Comparison of ENCODE assay signal across 10 mouse cellular contexts in the genomic region with DNA sequence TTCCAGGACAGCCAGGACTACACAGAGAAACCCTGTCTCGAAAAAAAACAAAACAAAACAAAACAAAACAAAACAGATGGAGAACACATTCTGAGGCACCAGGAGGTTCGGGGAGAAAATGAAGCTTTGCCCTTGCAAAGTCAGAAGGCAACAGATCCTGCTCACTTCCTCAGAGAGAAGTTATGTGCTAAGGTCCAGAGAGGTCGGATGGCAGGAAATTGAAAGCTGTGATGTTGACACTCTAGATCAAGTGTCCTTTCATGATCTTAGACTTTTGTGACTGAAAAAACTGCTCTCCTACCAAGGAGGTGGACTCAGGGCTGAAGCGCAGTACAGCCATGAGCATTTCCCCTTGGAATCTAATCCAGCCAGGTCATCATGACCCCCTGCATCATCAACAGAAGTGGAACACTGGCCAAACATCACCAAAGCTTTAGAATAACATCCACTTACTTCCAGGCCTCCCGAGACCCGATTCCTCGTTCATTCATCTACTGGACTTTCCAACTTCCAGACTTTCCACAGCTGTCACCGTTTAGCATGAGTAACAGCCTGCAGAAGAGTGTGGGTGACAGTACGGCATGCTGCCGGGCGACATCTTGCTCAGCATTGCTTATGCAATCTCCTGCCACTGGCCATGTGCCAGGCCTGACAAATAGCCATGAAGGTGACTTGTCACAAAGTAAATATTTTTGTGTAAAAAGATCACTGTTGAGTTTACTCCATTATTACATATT.
A peak's percentile ranks its signal among the peaks of the same experiment; 100 is the strongest.
DNase-seq lines count a peak whose midpoint lies in the region; ATAC-seq lines count a peak whose summit lies in the region.
"Had no signal": no experiment of that assay in that cellular context is flagged by ENCODE, and none has a peak within 500 bp of the region (broad histone marks: within the 10 kb centered on the region; RNA-seq: fewer than 3 reads in every experiment).

No protein-coding gene starts in this region.

- WGBS in midbrain, embryonic 14.5 days, result 87% methylated on average over 11 of the region's 11 CpGs
- WGBS in forebrain, embryonic 12.5 days, result 85% methylated on average over 11 of the region's 11 CpGs

- no peaks in the 10 kb centered on the region for H3K27me3 ChIP-seq in midbrain, embryonic 14.5 days (ENCODE audit: control insufficient read depth, insufficient read depth, low read length)
- H3K27me3 ChIP-seq in forebrain, embryonic 12.5 days, result no peaks in the 10 kb centered on the region
- H3K27me3 ChIP-seq: embryonic facial prominence, embryonic 15.5 days; liver, embryonic 13.5 days had no signal

- H3K27ac ChIP-seq in midbrain, embryonic 14.5 days (replicated peaks; ENCODE audit: low read depth, low read length), result no peak overlapping the region
- no peak overlapping the region for H3K27ac ChIP-seq in forebrain, embryonic 12.5 days
- H3K27ac ChIP-seq: embryonic facial prominence, embryonic 15.5 days; liver, embryonic 13.5 days had no signal

- intact Hi-C loops in left cerebral cortex, postnatal 4 days (cut with DNase I), result no loop called here

- no peak overlapping the region for H3K9ac ChIP-seq in midbrain, embryonic 14.5 days (replicated peaks; ENCODE audit: low read length)
- no peak overlapping the region for H3K9ac ChIP-seq in forebrain, embryonic 12.5 days
- H3K9ac ChIP-seq: embryonic facial prominence, embryonic 15.5 days; liver, embryonic 13.5 days had no signal

- H3K9me3 ChIP-seq in midbrain, embryonic 14.5 days (ENCODE audit: control insufficient read depth, low read length), result no peaks in the 10 kb centered on the region
- H3K9me3 ChIP-seq in forebrain, embryonic 12.5 days, result no peaks in the 10 kb centered on the region
- H3K9me3 ChIP-seq: embryonic facial prominence, embryonic 15.5 days; liver, embryonic 13.5 days had no signal

- peak; percentile 39 to 58 for DNase-seq in left cerebral cortex, adult 18-20 months (ENCODE audit: low spot score in 2 of 2)
- DNase-seq in left cerebral cortex, adult 11 months (ENCODE audit: low spot score), result no peak
- DNase-seq in cerebellum, adult 8-10 months, result peak; percentile 44
- DNase-seq in kidney, adult 8-10 months, result peak; percentile 3 to 9
- peak; percentile 37 for DNase-seq in left cerebral cortex, postnatal 4 days
- DNase-seq in urinary bladder, postnatal 25 days (ENCODE audit: low spot score), result peak; percentile 51
- DNase-seq in midbrain, embryonic 14.5 days, result no peak
- DNase-seq: liver, embryonic 13.5 days had no signal

- ATAC-seq in midbrain, embryonic 14.5 days (ENCODE audit: low FRiP score, low TSS enrichment), result no peak
- ATAC-seq in forebrain, embryonic 12.5 days (ENCODE audit: low FRiP score), result no peak

- no peaks in the 10 kb centered on the region for H3K36me3 ChIP-seq in midbrain, embryonic 14.5 days (ENCODE audit: control insufficient read depth, insufficient read depth, low read length)
- H3K36me3 ChIP-seq in forebrain, embryonic 12.5 days (replicated peaks), result no peaks in the 10 kb centered on the region
- H3K36me3 ChIP-seq: liver, embryonic 13.5 days had no signal

- no peak overlapping the region for H3K4me3 ChIP-seq in midbrain, embryonic 14.5 days (replicated peaks; ENCODE audit: low read depth, low read length)
- no peak overlapping the region for H3K4me3 ChIP-seq in forebrain, embryonic 12.5 days (replicated peaks)
- H3K4me3 ChIP-seq: embryonic facial prominence, embryonic 15.5 days; liver, embryonic 13.5 days had no signal

- peaks cover 6% of the 10 kb centered on the region for H3K4me1 ChIP-seq in midbrain, embryonic 14.5 days (ENCODE audit: control insufficient read depth, insufficient read depth, low read length)
- no peaks in the 10 kb centered on the region for H3K4me1 ChIP-seq in forebrain, embryonic 12.5 days

- H3K4me2 ChIP-seq in midbrain, embryonic 14.5 days (ENCODE audit: low read length), result no peak overlapping the region
- H3K4me2 ChIP-seq in forebrain, embryonic 12.5 days, result no peak overlapping the region
- H3K4me2 ChIP-seq: embryonic facial prominence, embryonic 15.5 days; liver, embryonic 13.5 days had no signal

Comparison
In these comparisons a context has a peak if more than half of its experiments do, and no peak if none do; other contexts are left out.
1. DNase-seq: peak in left cerebral cortex, adult 18-20 months (2 of 2), cerebellum, adult 8-10 months (single experiment), kidney, adult 8-10 months (2 of 2), left cerebral cortex, postnatal 4 days (single experiment) and urinary bladder, postnatal 25 days (single experiment); none in left cerebral cortex, adult 11 months (single experiment) and midbrain, embryonic 14.5 days (single experiment).